Mouse (Mus musculus) midbrain, embryonic 14.5 days (tissue): Measurements from ENCODE around the gene Adtrp. TPM values are rescaled to one million over a fixed set of nuclear protein-coding genes. Genes with fewer than 3 reads are reported as not detected.

Experiments
- ATAC-seq: fragments of 200-750 bp; cut with Nextera tagmentation; 2 replicates; pipeline ENCODE4 v1.8.0; 2017; ENCODE audit warnings: moderate number of reproducible peaks, moderate library complexity; ENCODE audit not compliant: low FRiP score, low TSS enrichment
- DNase-seq: peaks from one replicate; pipeline ENCODE4 v3.0.0-alpha.2; 2015
- H3K27ac ChIP-seq: fragments of 300-500 bp; sonication (generic); replicated peaks from 2 replicates; pipeline ENCODE4 v1.5.1; 2014; ENCODE audit warnings: mild to moderate bottlenecking, low read depth, low read length, moderate library complexity
- H3K27me3 ChIP-seq: fragments of 300-500 bp; sonication (generic); 2 replicates; pipeline ENCODE4 v1.6.1; 2014; ENCODE audit warnings: low read length, control low read depth, mixed read lengths; ENCODE audit not compliant: control insufficient read depth, insufficient read depth
- H3K36me3 ChIP-seq: fragments of 300-500 bp; sonication (generic); 2 replicates; pipeline ENCODE4 v1.6.1; 2014; ENCODE audit warnings: low read length, control low read depth; ENCODE audit not compliant: control insufficient read depth, insufficient read depth
- H3K4me1 ChIP-seq: fragments of 300-500 bp; sonication (generic); 2 replicates; pipeline ENCODE4 v1.6.1; 2014; ENCODE audit warnings: mild to moderate bottlenecking, antibody characterized with exemption, low read length, control low read depth; ENCODE audit not compliant: control insufficient read depth, insufficient read depth
- H3K4me2 ChIP-seq: fragments of 300-500 bp; sonication (generic); 2 replicates; pipeline ENCODE4 v1.6.1; 2014; ENCODE audit warnings: mild to moderate bottlenecking, low read length, moderate library complexity
- H3K4me3 ChIP-seq: fragments of 300-500 bp; sonication (generic); replicated peaks from 2 replicates; pipeline ENCODE4 v1.5.1; 2014; ENCODE audit warnings: low read depth, low read length
- H3K9ac ChIP-seq: fragments of 300-500 bp; sonication (generic); replicated peaks from 2 replicates; pipeline ENCODE4 v1.6.1; 2014; ENCODE audit warnings: mild to moderate bottlenecking, low read length, moderate library complexity
- H3K9me3 ChIP-seq: fragments of 300-500 bp; sonication (generic); 2 replicates; pipeline ENCODE4 v1.6.1; 2016; ENCODE audit warnings: low read length, control low read depth, mixed read lengths; ENCODE audit not compliant: control insufficient read depth
- WGBS: fragments of 180-500 bp; shearing (Covaris S2); extraction: QIAGEN DNeasy Blood & Tissue Kit; methylation state at CpG from one replicate; pipeline ENCODE4 v1.1.7; 2014; 5-methylcytosine and 5-hydroxymethylcytosine counted together
- polyA plus RNA-seq: library from polyadenylated mRNA; unstranded; fragments of >200 nt; fragmentation: Nextera tagmentation; extraction: Ambion mirVana; gene quantifications from 2 replicates; pipeline ENCODE4 v1.2.1, GENCODE M21; 2014

The Adtrp gene
- polyA plus RNA-seq, 1 experiment from 2014 or later = not detected

DNA sequence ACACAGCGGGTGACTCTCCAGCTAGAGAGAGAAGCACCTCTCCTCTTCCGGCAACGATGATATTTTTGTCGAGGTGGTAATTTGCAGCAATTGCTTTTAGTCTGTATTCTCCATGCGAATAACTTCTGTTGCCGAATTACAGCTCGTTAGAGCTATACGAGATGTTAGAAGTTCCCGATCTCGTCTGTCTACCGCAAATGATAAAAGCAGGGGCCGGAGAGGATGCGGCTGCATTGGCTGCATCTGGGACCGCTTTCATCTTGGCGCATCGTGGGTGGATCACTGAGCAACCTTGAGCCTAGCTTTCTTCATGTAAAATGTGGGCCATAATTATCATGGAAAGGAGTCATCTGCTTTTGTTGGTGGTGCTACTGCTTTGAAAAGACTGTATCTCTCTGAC, 128.2 kb downstream of the Adtrp start:
- Histone ChIP-seq H3K4me1 (no peaks in the 10 kb centered on the region), H3K36me3 (no peaks in the 10 kb centered on the region), H3K9me3 (no peaks in the 10 kb centered on the region), H3K27me3 (no peaks in the 10 kb centered on the region), H3K27ac (no peak overlapping the region), H3K4me2 (no peak overlapping the region), H3K4me3 (no peak overlapping the region), H3K9ac (no peak overlapping the region)
- ATAC-seq (no peak), DNase-seq (no peak)
- WGBS = 89% methylated on average over 16 of the region's 16 CpGs

DNA sequence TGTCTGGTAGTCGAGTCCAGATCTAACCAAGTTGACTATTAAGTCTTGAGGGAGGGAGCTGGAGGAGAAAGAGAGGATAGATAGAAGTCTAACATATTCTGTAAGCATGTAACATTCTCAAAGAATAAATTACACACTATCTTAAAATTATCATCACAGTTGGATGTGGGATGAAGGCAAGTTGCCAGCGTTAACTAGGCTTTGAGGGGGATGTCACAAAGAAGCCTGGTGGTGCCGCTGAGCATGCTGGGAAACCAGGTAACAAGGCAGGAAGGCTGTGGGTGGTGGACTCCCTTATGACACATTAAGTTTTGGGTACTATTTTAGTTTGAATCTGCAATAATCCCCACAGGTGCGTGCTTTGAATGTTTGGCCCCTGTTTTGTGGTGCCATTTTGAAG, 129.4 kb downstream of the Adtrp start:
- no peak for ATAC-seq
- no peak for DNase-seq
- Histone ChIP-seq H3K9me3 (no peaks in the 10 kb centered on the region), H3K9ac (no peak overlapping the region), H3K4me1 (no peaks in the 10 kb centered on the region), H3K4me3 (no peak overlapping the region), H3K27me3 (no peaks in the 10 kb centered on the region), H3K27ac (no peak overlapping the region), H3K4me2 (no peak overlapping the region), H3K36me3 (no peaks in the 10 kb centered on the region)
- WGBS = 92% methylated on average over 4 of the region's 4 CpGs

Other genes with a start within 250 kb of the Adtrp start
- 57.0 and 66.1 TPM in 2 replicates for gene Tmem170b, start 241.8 kb downstream of the Adtrp start, polyA plus RNA-seq
- gene Hivep1, start 204.3 kb upstream of the Adtrp start, polyA plus RNA-seq = 18.7 and 22.9 TPM in 2 replicates